Comparison of ENCODE assay signal across 8 mouse cellular contexts in the genomic region with DNA sequence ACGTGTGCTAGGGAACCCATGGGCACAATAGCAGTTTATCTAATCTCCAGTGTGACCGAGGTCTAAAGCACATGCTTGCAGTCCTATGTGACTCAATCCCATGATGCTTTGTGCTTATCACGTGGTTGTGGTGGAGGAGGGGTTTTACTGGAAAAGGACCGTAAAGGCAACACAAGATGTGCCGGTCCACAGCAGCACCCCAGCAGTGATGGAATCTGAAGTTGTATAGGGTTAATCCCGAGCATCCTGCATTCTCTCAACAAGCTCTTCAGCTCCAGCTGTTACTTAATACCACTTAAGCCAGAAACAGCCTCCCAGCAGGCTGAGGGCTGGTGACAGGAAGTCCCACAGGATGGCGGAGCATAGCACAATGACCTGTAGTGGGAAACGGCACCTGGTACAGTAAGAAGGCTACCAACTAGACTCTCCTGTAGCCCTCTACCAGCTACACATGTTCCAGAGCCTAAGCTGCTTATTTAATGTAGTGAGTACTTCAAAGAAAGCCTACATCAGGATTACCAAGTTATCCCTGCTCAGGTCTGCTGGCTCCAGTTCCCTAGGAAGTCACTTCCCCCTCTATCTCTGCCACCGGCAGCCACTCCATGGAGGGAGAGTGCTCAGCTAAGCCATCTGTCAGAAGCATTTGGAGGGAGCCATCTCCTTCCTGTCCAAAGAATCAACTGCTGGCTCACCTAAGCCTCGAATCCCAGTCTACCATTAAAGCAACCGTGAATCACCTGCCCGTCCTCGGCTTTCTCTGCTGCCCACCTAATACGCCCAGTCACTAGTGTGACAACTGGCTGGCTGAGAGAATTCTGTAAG. TPM values are rescaled to one million over a fixed set of nuclear protein-coding genes. Genes with fewer than 3 reads are reported as not detected.
DNase-seq lines count a peak whose midpoint lies in the region; ATAC-seq and TF ChIP-seq lines count a peak whose summit lies in the region.
"Had no signal": no experiment of that assay in that cellular context is flagged by ENCODE, and none has a peak within 500 bp of the region (broad histone marks: within the 10 kb centered on the region; RNA-seq: fewer than 3 reads in every experiment).

No protein-coding gene starts in this region.

- H3K27ac ChIP-seq in midbrain, embryonic 10.5 days (replicated peaks), result peak overlapping the region; percentile 33; the same call in 1 of the 2 replicates
- H3K27ac ChIP-seq in midbrain, postnatal 0 days (ENCODE audit: low read depth, low read length), result no peak overlapping the region
- peak overlapping the region; percentile 15 to 22; a peak in 3 of 4 replicates for H3K27ac ChIP-seq in heart, embryonic 14.5 days (replicated peaks in 1 of 2; ENCODE audit: control insufficient read depth in 1 of 2, insufficient read depth in 1 of 2, low read depth in 2 of 2, low read length in 2 of 2)
- H3K27ac ChIP-seq in stomach, embryonic 14.5 days (ENCODE audit: low read length), result no peak overlapping the region
- H3K27ac ChIP-seq: hindbrain, embryonic 15.5 days had no signal

- H3K27me3 ChIP-seq in midbrain, embryonic 10.5 days (ENCODE audit: low read depth, poor library complexity, severe bottlenecking), result no peaks in the 10 kb centered on the region
- no peaks in the 10 kb centered on the region for H3K27me3 ChIP-seq in midbrain, postnatal 0 days (ENCODE audit: insufficient read depth, low read length)
- H3K27me3 ChIP-seq in heart, embryonic 14.5 days (ENCODE audit: control insufficient read depth, insufficient read depth, low read length), result no peaks in the 10 kb centered on the region
- no peaks in the 10 kb centered on the region for H3K27me3 ChIP-seq in stomach, embryonic 14.5 days (ENCODE audit: control insufficient read depth, insufficient read depth, low read length)
- H3K27me3 ChIP-seq: hindbrain, embryonic 15.5 days had no signal

- H3K4me1 ChIP-seq in midbrain, embryonic 10.5 days, result peaks cover 48% of the 10 kb centered on the region
- 0 out of 2 replicates have a peak, but pooled peaks cover 3% of the 10 kb centered on the region for H3K4me1 ChIP-seq in midbrain, postnatal 0 days (ENCODE audit: insufficient read depth, low read length)
- peaks cover 22 to 34% of the 10 kb centered on the region in 2 experiments for H3K4me1 ChIP-seq in heart, embryonic 14.5 days (ENCODE audit: control insufficient read depth in 2 of 2, insufficient read depth in 2 of 2, low read length in 2 of 2)
- H3K4me1 ChIP-seq in stomach, embryonic 14.5 days (ENCODE audit: control insufficient read depth, insufficient read depth, low read length), result peaks cover 13% of the 10 kb centered on the region

- peaks cover 4% of the 10 kb centered on the region; the same call in 1 of the 2 replicates for H3K36me3 ChIP-seq in midbrain, embryonic 10.5 days
- H3K36me3 ChIP-seq in midbrain, postnatal 0 days (ENCODE audit: insufficient read depth, low read length), result peaks cover 3% of the 10 kb centered on the region; the same call in 1 of the 2 replicates
- 0 out of 2 replicates have a peak, but pooled peaks cover 6% of the 10 kb centered on the region for H3K36me3 ChIP-seq in heart, embryonic 14.5 days (ENCODE audit: control insufficient read depth, insufficient read depth, low read length)
- no peaks in the 10 kb centered on the region; the same call in 1 of the 2 replicates for H3K36me3 ChIP-seq in stomach, embryonic 14.5 days (ENCODE audit: control insufficient read depth, insufficient read depth, low read length)
- H3K36me3 ChIP-seq: hindbrain, embryonic 15.5 days had no signal

- peak; percentile 13 for DNase-seq in midbrain, embryonic 10.5 days (ENCODE audit: low spot score)
- no peak for DNase-seq in midbrain, postnatal 0 days (ENCODE audit: low spot score)
- peak; percentile 59 to 61 for DNase-seq in cerebellum, postnatal 10 days
- DNase-seq in layer of hippocampus, postnatal 14 days (ENCODE audit: low spot score in 2 of 2), result no peak
- no peak for DNase-seq in adrenal gland, adult 18-20 months (ENCODE audit: low spot score in 2 of 2)

- H3K4me2 ChIP-seq in midbrain, postnatal 0 days (ENCODE audit: low read depth, low read length, poor library complexity, severe bottlenecking), result no peak overlapping the region
- H3K4me2 ChIP-seq in heart, embryonic 14.5 days (ENCODE audit: low read length), result peak overlapping the region; percentile 46
- H3K4me2 ChIP-seq in stomach, embryonic 14.5 days (replicated peaks; ENCODE audit: low read depth, low read length), result no peak overlapping the region
- H3K4me2 ChIP-seq: hindbrain, embryonic 15.5 days had no signal

- no peak for ATAC-seq in midbrain, postnatal 0 days (ENCODE audit: low FRiP score)
- peak; percentile 19; the same call in 1 of the 2 replicates for ATAC-seq in heart, embryonic 14.5 days (ENCODE audit: insufficient number of reproducible peaks, insufficient read depth, low FRiP score, low read depth)
- peak; percentile 38; the same call in 1 of the 2 replicates for ATAC-seq in stomach, embryonic 14.5 days (ENCODE audit: insufficient number of reproducible peaks, insufficient read depth, low FRiP score, low read depth)

- H3K9me3 ChIP-seq in midbrain, embryonic 10.5 days (replicated peaks), result no peaks in the 10 kb centered on the region
- H3K9me3 ChIP-seq in midbrain, postnatal 0 days (ENCODE audit: low read length), result no peaks in the 10 kb centered on the region
- no peaks in the 10 kb centered on the region for H3K9me3 ChIP-seq in heart, embryonic 14.5 days (ENCODE audit: control insufficient read depth, low read length)
- no peaks in the 10 kb centered on the region for H3K9me3 ChIP-seq in stomach, embryonic 14.5 days (ENCODE audit: control insufficient read depth, low read depth, low read length)
- H3K9me3 ChIP-seq: hindbrain, embryonic 15.5 days had no signal

- H3K4me3 ChIP-seq in midbrain, embryonic 10.5 days, result no peak overlapping the region
- H3K4me3 ChIP-seq in midbrain, postnatal 0 days (ENCODE audit: low read depth, low read length), result no peak overlapping the region
- H3K4me3 ChIP-seq in heart, embryonic 14.5 days (ENCODE audit: control insufficient read depth in 1 of 2, insufficient read depth in 1 of 2, low read depth in 1 of 2, low read length in 2 of 2), result no peak overlapping the region
- H3K4me3 ChIP-seq in stomach, embryonic 14.5 days (ENCODE audit: low read depth, low read length), result no peak overlapping the region
- H3K4me3 ChIP-seq: hindbrain, embryonic 15.5 days had no signal

- H3K9ac ChIP-seq in midbrain, postnatal 0 days (replicated peaks; ENCODE audit: low read length, poor library complexity, severe bottlenecking), result no peak overlapping the region
- H3K9ac ChIP-seq in heart, embryonic 14.5 days (ENCODE audit: low read length), result no peak overlapping the region
- no peak overlapping the region for H3K9ac ChIP-seq in stomach, embryonic 14.5 days (replicated peaks; ENCODE audit: low read depth, low read length)
- H3K9ac ChIP-seq: hindbrain, embryonic 15.5 days had no signal

- no peak for TF ChIP-seq CTCF in midbrain, postnatal 0 days (IDR thresholded peaks at IDR 0.05)

- WGBS in midbrain, embryonic 10.5 days, result 65% methylated on average over 14 of the region's 14 CpGs
- 61% methylated on average over 14 of the region's 14 CpGs for WGBS in midbrain, postnatal 0 days
- 36% methylated on average over 14 of the region's 14 CpGs for WGBS in heart, embryonic 14.5 days
- WGBS in stomach, embryonic 14.5 days, result 61% methylated on average over 14 of the region's 14 CpGs

RNA-seq across cellular contexts. Expression of a gene that starts 51.3 kb away (rescaled TPM):
- 4.3 and 4.4 TPM in 2 replicates for polyA plus RNA-seq in midbrain, embryonic 10.5 days (2016; fragmentation: Nextera tagmentation; extraction: Ambion mirVana)
- total RNA-seq in midbrain, postnatal 0 days (2014; rRNA removed), result 30.3 and 35.7 TPM in 2 replicates
- 5.2 and 6.9 TPM in 2 replicates for polyA plus RNA-seq in midbrain, postnatal 0 days (2015; fragmentation: Nextera tagmentation; extraction: Ambion mirVana)
- polyA plus RNA-seq in heart, embryonic 14.5 days (2014; fragmentation: Nextera tagmentation; extraction: Ambion mirVana), result 4.3 and 4.5 TPM in 2 replicates
- polyA plus RNA-seq in stomach, embryonic 14.5 days (2014; fragmentation: Nextera tagmentation; extraction: Ambion mirVana), result 5.9 and 7.4 TPM in 2 replicates
- total RNA-seq in layer of hippocampus, postnatal 14 days (2021), result 10 to 100 TPM; 16.1 to 17.6 TPM
- 10 to 100 TPM in 1 of 2 experiments, 1 to 10 TPM in 1; 8.4 to 12.7 TPM for total RNA-seq in adrenal gland, adult 18-20 months (2021)

Comparison
In these comparisons a context has a peak if more than half of its experiments do, and no peak if none do; other contexts are left out.
1. DNase-seq: peak in midbrain, embryonic 10.5 days (single experiment) and cerebellum, postnatal 10 days (2 of 2); none in midbrain, postnatal 0 days (single experiment), layer of hippocampus, postnatal 14 days (0 of 2) and adrenal gland, adult 18-20 months (0 of 2).
2. H3K27ac ChIP-seq: peak in midbrain, embryonic 10.5 days (single experiment) and heart, embryonic 14.5 days (2 of 2); none in midbrain, postnatal 0 days (single experiment) and stomach, embryonic 14.5 days (single experiment).